In the genomic region with DNA sequence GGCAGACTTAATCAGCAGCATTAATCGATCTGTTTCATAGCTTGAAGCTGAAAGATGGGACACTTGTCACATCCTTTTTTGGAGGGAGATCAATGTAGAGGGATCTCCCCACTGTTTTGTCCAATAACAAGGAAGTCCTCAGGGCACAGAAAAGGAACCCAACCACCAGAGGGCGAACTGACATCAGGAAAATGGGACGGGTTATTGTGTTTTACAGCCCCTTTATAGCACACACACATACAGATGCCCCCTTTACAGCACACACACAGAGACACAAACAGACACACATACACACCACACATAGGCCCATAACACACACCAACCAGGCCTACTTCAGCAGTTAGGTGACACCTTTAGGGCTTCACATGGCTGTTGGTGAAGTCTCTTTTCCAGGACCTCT, we compare ENCODE assay signal across 9 mouse cellular contexts. TPM values are rescaled to one million over a fixed set of nuclear protein-coding genes. Genes with fewer than 3 reads are reported as not detected.
A peak's percentile ranks its signal among the peaks of the same experiment; 100 is the strongest.
DNase-seq lines count a peak whose midpoint lies in the region; ATAC-seq and TF ChIP-seq lines count a peak whose summit lies in the region.
"Had no signal": no experiment of that assay in that cellular context is flagged by ENCODE, and none has a peak within 500 bp of the region (broad histone marks: within the 10 kb centered on the region; RNA-seq: fewer than 3 reads in every experiment).

No protein-coding gene starts in this region.

- intact Hi-C loops in left cerebral cortex, postnatal 36 days (cut with DNase I): loop anchor here (2.0 kb wide), 1 partner anchor 806 kb away; no protein-coding TSS in a partner anchor

- TF ChIP-seq CTCF in thymus, adult 2 months (IDR thresholded peaks at IDR 0.05; ENCODE audit: borderline replicate concordance, control insufficient read depth, extremely low read depth, insufficient read depth, low read length, poor library complexity): no peak

- H3K27me3 ChIP-seq in thymus, adult 2 months (ENCODE audit: control insufficient read depth, insufficient read depth, low read length): no peaks in the 10 kb centered on the region
- H3K27me3 ChIP-seq: lung, embryonic 15.5 days had no signal

- peak; percentile 48 for ATAC-seq in frontal cortex, adult (ENCODE audit: low TSS enrichment)

- H3K4me3 ChIP-seq in thymus, adult 2 months (ENCODE audit: control insufficient read depth, insufficient read depth, low read length): no peak overlapping the region
- H3K4me3 ChIP-seq: lung, embryonic 15.5 days had no signal

- no peak for TF ChIP-seq POLR2A in thymus, adult 2 months (IDR thresholded peaks at IDR 0.05; ENCODE audit: control insufficient read depth, extremely low read depth, insufficient read depth, low read length, poor library complexity)

- 21% methylated on average over 3 of the region's 3 CpGs for WGBS in thymus, adult 2 months

- H3K4me1 ChIP-seq in thymus, adult 2 months (replicated peaks; ENCODE audit: control insufficient read depth, insufficient read depth, low read length): no peaks in the 10 kb centered on the region
- H3K4me1 ChIP-seq: lung, embryonic 15.5 days had no signal

- no peak overlapping the region for H3K27ac ChIP-seq in thymus, adult 2 months (ENCODE audit: control insufficient read depth, insufficient read depth, low read length)

- DNase-seq in gastrocnemius, adult 18-20 months (ENCODE audit: low spot score): peak; percentile 28
- no peak for DNase-seq in gastrocnemius, postnatal 25 days
- peak; percentile 7 for DNase-seq in thymus, postnatal 4 days
- DNase-seq in thymus, postnatal 0 days (ENCODE audit: low spot score): no peak
- DNase-seq in left cerebral cortex, postnatal 36 days (ENCODE audit: low spot score in 2 of 2): peak; percentile 11 to 38
- DNase-seq in right cerebral cortex, adult 2 months (ENCODE audit: low spot score in 2 of 2): peak; percentile 43 to 44
- DNase-seq in thymus, adult 2 months: no peak

- no peaks in the 10 kb centered on the region for H3K36me3 ChIP-seq in thymus, adult 2 months (ENCODE audit: control insufficient read depth, insufficient read depth, low read length)
- H3K36me3 ChIP-seq: lung, embryonic 15.5 days had no signal

RNA-seq across cellular contexts. Expression of a gene that starts 21.2 kb away (rescaled TPM):
- not detected for total RNA-seq in gastrocnemius, adult 18-20 months (2021)
- total RNA-seq in gastrocnemius, postnatal 25 days (2021): not detected
- polyA plus RNA-seq in thymus, postnatal 0 days (2015; fragmentation: Nextera tagmentation; extraction: Ambion mirVana): 0.17 and 0.27 TPM in 2 replicates
- 1 to 10 TPM in 1 of 2 experiments, not detected in 1; 1.4 TPM for total RNA-seq in left cerebral cortex, postnatal 36 days (2021)
- polyA plus RNA-seq in thymus, adult 2 months (2012; rRNA removed): 0.84 and 0.96 TPM in 2 replicates

RNA-seq across cellular contexts. Expression of a gene that starts 40.0 kb away (rescaled TPM):
- total RNA-seq in gastrocnemius, adult 18-20 months (2021): not detected
- not detected for total RNA-seq in gastrocnemius, postnatal 25 days (2021)
- not detected in 2 replicates for polyA plus RNA-seq in thymus, postnatal 0 days (2015; fragmentation: Nextera tagmentation; extraction: Ambion mirVana)
- under 1 TPM in 1 of 2 experiments, not detected in 1; 0.48 TPM for total RNA-seq in left cerebral cortex, postnatal 36 days (2021)
- polyA plus RNA-seq in thymus, adult 2 months (2012; rRNA removed): not detected in 2 replicates

RNA-seq across cellular contexts. Expression of a gene that starts 50.4 kb away (rescaled TPM):
- 1 to 10 TPM; 1.9 to 2.9 TPM for total RNA-seq in gastrocnemius, adult 18-20 months (2021)
- total RNA-seq in gastrocnemius, postnatal 25 days (2021): 1 to 10 TPM; 3.7 to 5.7 TPM
- polyA plus RNA-seq in thymus, postnatal 0 days (2015; fragmentation: Nextera tagmentation; extraction: Ambion mirVana): 1.7 TPM in 2 replicates
- total RNA-seq in left cerebral cortex, postnatal 36 days (2021): 10 to 100 TPM; 34.9 to 35.1 TPM
- 1.9 and 3.5 TPM in 2 replicates for polyA plus RNA-seq in thymus, adult 2 months (2012; rRNA removed)

Comparison
In these comparisons a context has a peak if more than half of its experiments do, and no peak if none do; other contexts are left out.
1. DNase-seq: peak in gastrocnemius, adult 18-20 months (single experiment), thymus, postnatal 4 days (single experiment), left cerebral cortex, postnatal 36 days (2 of 2) and right cerebral cortex, adult 2 months (2 of 2); none in gastrocnemius, postnatal 25 days (single experiment), thymus, postnatal 0 days (single experiment) and thymus, adult 2 months (single experiment).
2. RNA of a gene that starts 50.4 kb away (total RNA-seq): 34.9 to 35.1 TPM in left cerebral cortex, postnatal 36 days; 3.7 to 5.7 TPM in gastrocnemius, postnatal 25 days and 1.9 to 2.9 TPM in gastrocnemius, adult 18-20 months; every median in the first group is over 4 times any median in the second.